Mouse (Mus musculus) left cerebral cortex, postnatal 10 days (tissue): ENCODE measurements at regions not wholly inside any gene's neighbourhood (a gene's known extent, or its start where the extent isn't known, plus 50 kb on each side); places are given as distances from the start of the nearest gene placed in this dataset.
A peak's percentile ranks its signal among the peaks of the same experiment; 100 is the strongest.

Source experiments
- DNase-seq, 2 experiments: peaks; one replicate each; pipeline ENCODE4 v3.0.0; 2021 to 2022; ENCODE audit warnings: low spot score in 2 of 2, mixed read lengths in 1 of 2; ENCODE audit errors: extremely low spot score in 1 of 2
- intact Hi-C: fragments of 180-260 bp; cut with DNase I; formaldehyde crosslinking; loops from one replicate; pipeline ENCODE4 v1.15.1; 2025

GRCm38 (mm10) chr10:37280150-37280820, 141.6 kb upstream of the Marcks start:
- intact Hi-C loops: no loop called here

GRCm38 (mm10) chr10:37279316-37279715, 140.6 kb upstream of the Marcks start:
- intact Hi-C loops: no loop called here
- DNase-seq: no peak

More at GRCm38 (mm10) chr10:37280150-37280820, 141.6 kb upstream of the Marcks start:
- no peak for DNase-seq

GRCm38 (mm10) chr10:37275857-37276256, 137.1 kb upstream of the Marcks start:
- no peak for DNase-seq
- intact Hi-C loops: no loop called here

- DNase-seq: no peak
- intact Hi-C loops: no loop called here
Measured at GRCm38 (mm10) chr10:37275271-37275670, 136.6 kb upstream of the Marcks start.

GRCm38 (mm10) chr10:37271967-37272366, 133.2 kb upstream of the Marcks start:
- intact Hi-C loops: no loop called here
- DNase-seq: no peak

GRCm38 (mm10) chr10:37270236-37271000, 131.7 kb upstream of the Marcks start:
- intact Hi-C loops: no loop called here

GRCm38 (mm10) chr10:37266909-37267308, 128.2 kb upstream of the Marcks start:
- intact Hi-C loops: no loop called here

More at GRCm38 (mm10) chr10:37270236-37271000, 131.7 kb upstream of the Marcks start:
- no peak for DNase-seq

GRCm38 (mm10) chr10:37260791-37261488, 122.2 kb upstream of the Marcks start:
- intact Hi-C loops: no loop called here
- DNase-seq: peak; percentile 37 to 56

More at GRCm38 (mm10) chr10:37266909-37267308, 128.2 kb upstream of the Marcks start:
- no peak for DNase-seq

GRCm38 (mm10) chr10:37259186-37259585, 120.5 kb upstream of the Marcks start:
- no peak for DNase-seq
- intact Hi-C loops: no loop called here

GRCm38 (mm10) chr10:37257544-37257943, 118.8 kb upstream of the Marcks start:
- peak in 1 of 2 experiments; percentile 24 for DNase-seq
- intact Hi-C loops: no loop called here

GRCm38 (mm10) chr10:37250934-37251521, 112.3 kb upstream of the Marcks start:
- intact Hi-C loops: no loop called here
- DNase-seq: no peak

- DNase-seq: no peak
- intact Hi-C loops: no loop called here
Measured at GRCm38 (mm10) chr10:37250157-37250556, 111.4 kb upstream of the Marcks start.

GRCm38 (mm10) chr10:37249511-37249910, 110.8 kb upstream of the Marcks start:
- intact Hi-C loops: no loop called here
- DNase-seq: no peak

GRCm38 (mm10) chr10:37247121-37247520, 108.4 kb upstream of the Marcks start:
- intact Hi-C loops: no loop called here
- no peak for DNase-seq

GRCm38 (mm10) chr10:37243136-37243535, 104.4 kb upstream of the Marcks start:
- intact Hi-C loops: no loop called here
- DNase-seq: no peak

GRCm38 (mm10) chr10:37241821-37242263, 103.1 kb upstream of the Marcks start:
- intact Hi-C loops: no loop called here
- no peak for DNase-seq

- no peak for DNase-seq
- intact Hi-C loops: no loop called here
Measured at GRCm38 (mm10) chr10:37240634-37241033, 101.9 kb upstream of the Marcks start.

GRCm38 (mm10) chr10:37240201-37240600, 101.5 kb upstream of the Marcks start:
- intact Hi-C loops: no loop called here
- no peak for DNase-seq
